In the genomic region with DNA sequence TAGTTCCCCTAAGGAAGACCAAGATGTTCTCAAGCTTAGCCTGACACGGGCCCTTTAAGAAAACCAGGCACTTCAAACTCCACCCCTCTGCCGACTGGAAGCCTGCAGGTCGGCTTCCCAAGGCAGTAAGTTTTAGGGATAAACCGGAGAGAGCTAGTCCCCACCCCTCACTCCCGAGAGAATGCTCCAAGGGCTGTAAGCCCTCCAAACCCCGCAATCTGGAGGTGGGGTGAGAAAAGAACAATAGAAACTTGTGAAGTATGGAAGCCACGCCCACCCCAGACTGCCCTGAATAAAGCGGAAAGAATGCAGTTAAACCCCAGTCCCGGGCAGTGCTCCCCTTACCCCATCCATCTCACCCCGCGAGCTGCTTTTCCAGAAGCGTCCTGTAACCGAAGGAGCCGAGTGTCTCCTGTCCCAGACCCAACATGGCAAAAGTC, we compare ENCODE assay signal across 8 mouse cellular contexts. TPM values are rescaled to one million over a fixed set of nuclear protein-coding genes. Genes with fewer than 3 reads are reported as not detected.
DNase-seq lines count a peak whose midpoint lies in the region; ATAC-seq and TF ChIP-seq lines count a peak whose summit lies in the region.

No protein-coding gene starts in this region.

- peaks cover 32% of the 10 kb centered on the region for H3K4me1 ChIP-seq in embryonic facial prominence, embryonic 14.5 days (ENCODE audit: control insufficient read depth, insufficient read depth, low read length)
- H3K4me1 ChIP-seq in heart, embryonic 10.5 days, result peaks cover 43% of the 10 kb centered on the region
- H3K4me1 ChIP-seq in lung, postnatal 0 days (ENCODE audit: insufficient read depth, low read depth, low read length), result peaks cover 16% of the 10 kb centered on the region

- peak overlapping the region; percentile 3 for H3ac ChIP-seq in C2C12 (ENCODE audit: control insufficient read depth, insufficient read length, low read depth)

- H3K4me3 ChIP-seq in C2C12 (ENCODE audit: insufficient read depth, poor library complexity, severe bottlenecking), result peak overlapping the region; percentile 30
- H3K4me3 ChIP-seq in embryonic facial prominence, embryonic 14.5 days (ENCODE audit: low read depth, low read length), result peak overlapping the region; percentile 91
- H3K4me3 ChIP-seq in heart, embryonic 10.5 days, result peak overlapping the region; percentile 100
- H3K4me3 ChIP-seq in lung, postnatal 0 days (ENCODE audit: low read depth, low read length), result peak overlapping the region; percentile 95

- peak; percentile 68 for ATAC-seq in embryonic facial prominence, embryonic 14.5 days (ENCODE audit: low read depth)
- ATAC-seq in lung, postnatal 0 days, result 0 out of 2 replicates have a peak, but pooled peaks have one; percentile 5

- no peak for TF ChIP-seq CTCF in C2C12 (IDR thresholded peaks at IDR 0.05; ENCODE audit: control insufficient read depth, insufficient read depth, insufficient read length)
- peak; percentile 4; the same call in 1 of the 2 replicates for TF ChIP-seq CTCF in lung, postnatal 0 days (IDR thresholded peaks at IDR 0.05)

- no peaks in the 10 kb centered on the region for H3K27me3 ChIP-seq in C2C12 (ENCODE audit: control insufficient read depth, insufficient read depth, insufficient read length)
- H3K27me3 ChIP-seq in embryonic facial prominence, embryonic 14.5 days (replicated peaks; ENCODE audit: control insufficient read depth, insufficient read depth, low read length), result no peaks in the 10 kb centered on the region
- no peaks in the 10 kb centered on the region for H3K27me3 ChIP-seq in heart, embryonic 10.5 days (ENCODE audit: insufficient read depth, poor library complexity, severe bottlenecking)
- no peaks in the 10 kb centered on the region for H3K27me3 ChIP-seq in lung, postnatal 0 days (replicated peaks; ENCODE audit: insufficient read depth, low read length)

- TF ChIP-seq EP300 in lung, postnatal 0 days (IDR thresholded peaks at IDR 0.05), result no peak

- no peaks in the 10 kb centered on the region for H3K9me3 ChIP-seq in embryonic facial prominence, embryonic 14.5 days (ENCODE audit: control insufficient read depth, low read length)
- no peaks in the 10 kb centered on the region for H3K9me3 ChIP-seq in heart, embryonic 10.5 days
- no peaks in the 10 kb centered on the region for H3K9me3 ChIP-seq in lung, postnatal 0 days (ENCODE audit: low read length)

- peaks cover 30% of the 10 kb centered on the region for H3K79me2 ChIP-seq in C2C12 (ENCODE audit: control insufficient read depth, insufficient read depth)

- DNase-seq in T-cell, adult 2 months (ENCODE audit: low spot score), result peak; percentile 26
- DNase-seq in embryonic facial prominence, embryonic 14.5 days (ENCODE audit: low spot score), result peak; percentile 92
- DNase-seq in heart, embryonic 10.5 days (ENCODE audit: low spot score), result peak; percentile 84
- DNase-seq in kidney, adult 9 months, result peak; percentile 80
- peak; percentile 66 for DNase-seq in lung, postnatal 0 days (ENCODE audit: low spot score)
- peak; percentile 33 for DNase-seq in ovary, postnatal 10 days (ENCODE audit: low spot score)
- peak; percentile 55 for DNase-seq in urinary bladder, postnatal 25 days (ENCODE audit: low spot score)

- H3K27ac ChIP-seq in embryonic facial prominence, embryonic 14.5 days (replicated peaks; ENCODE audit: low read depth, low read length), result peak overlapping the region; percentile 90
- peak overlapping the region; percentile 90 for H3K27ac ChIP-seq in heart, embryonic 10.5 days
- H3K27ac ChIP-seq in lung, postnatal 0 days (ENCODE audit: low read length), result peak overlapping the region; percentile 90

- H3K9ac ChIP-seq in embryonic facial prominence, embryonic 14.5 days (ENCODE audit: low read depth, low read length), result peak overlapping the region; percentile 55
- H3K9ac ChIP-seq in lung, postnatal 0 days (replicated peaks; ENCODE audit: low read depth), result no peak overlapping the region; the same call in 1 of the 2 replicates

- H3K79me3 ChIP-seq in C2C12 (ENCODE audit: low read depth), result peaks cover 27% of the 10 kb centered on the region

- no peaks in the 10 kb centered on the region for H3K36me3 ChIP-seq in C2C12 (ENCODE audit: control insufficient read depth, insufficient read depth)
- no peaks in the 10 kb centered on the region for H3K36me3 ChIP-seq in embryonic facial prominence, embryonic 14.5 days (ENCODE audit: control insufficient read depth, insufficient read depth, low read length)
- H3K36me3 ChIP-seq in heart, embryonic 10.5 days, result no peaks in the 10 kb centered on the region
- no peaks in the 10 kb centered on the region for H3K36me3 ChIP-seq in lung, postnatal 0 days (ENCODE audit: insufficient read depth, low read length)

- 0% methylated on average over 14 of the region's 14 CpGs for WGBS in embryonic facial prominence, embryonic 14.5 days
- WGBS in heart, embryonic 10.5 days, result 1% methylated on average over 14 of the region's 14 CpGs
- WGBS in lung, postnatal 0 days, result under 1% methylated on average over 14 of the region's 14 CpGs

- H3K4me2 ChIP-seq in embryonic facial prominence, embryonic 14.5 days (ENCODE audit: low read depth, low read length), result peak overlapping the region; percentile 76
- peak overlapping the region; percentile 85 for H3K4me2 ChIP-seq in lung, postnatal 0 days (replicated peaks; ENCODE audit: low read depth, low read length)

TF ChIP-seq in C2C12, 6 proteins besides CTCF, POLR2A, EP300 and RAD21:
- TF ChIP-seq USF1 (IDR thresholded peaks at IDR 0.05; ENCODE audit: low read depth), result no peak
- no peak for TF ChIP-seq MAX (IDR thresholded peaks at IDR 0.05)
- no peak for TF ChIP-seq CEBPB (IDR thresholded peaks at IDR 0.05; ENCODE audit: low read depth)
- no peak for TF ChIP-seq FOSL1 (IDR thresholded peaks at IDR 0.05; ENCODE audit: insufficient read depth, low read length, poor library complexity, severe bottlenecking)
- no peak for TF ChIP-seq MYOG (IDR thresholded peaks at IDR 0.05; ENCODE audit: control insufficient read depth, extremely low read depth, insufficient read length)
- no peak for TF ChIP-seq MYOD1 (IDR thresholded peaks at IDR 0.05; ENCODE audit: control insufficient read depth, insufficient read length, low read depth)

RNA-seq across cellular contexts. Expression of a gene that starts 1.9 kb away (rescaled TPM):
- 16.8 TPM for polyA plus RNA-seq in C2C12 (2012; fragmentation: generic; extraction: Trizol)
- polyA plus RNA-seq in embryonic facial prominence, embryonic 14.5 days (2014; fragmentation: Nextera tagmentation; extraction: Ambion mirVana), result 19.7 and 20.4 TPM in 2 replicates
- polyA plus RNA-seq in heart, embryonic 10.5 days (2016; fragmentation: Nextera tagmentation; extraction: Ambion mirVana), result 14.6 and 16.0 TPM in 2 replicates
- polyA plus RNA-seq in lung, postnatal 0 days (2015; fragmentation: Nextera tagmentation; extraction: Ambion mirVana), result 10.7 and 11.3 TPM in 2 replicates

Comparison
In these comparisons a context has a peak if more than half of its experiments do, and no peak if none do; other contexts are left out.
1. Peak in every context shown above with its lines: DNase-seq, ATAC-seq, H3K4me3 ChIP-seq and H3K27ac ChIP-seq.
2. H3K4me3 ChIP-seq: peak in every context shown above with its lines; median percentile 100 in heart, embryonic 10.5 days; 95 in lung, postnatal 0 days; 91 in embryonic facial prominence, embryonic 14.5 days; 30 in C2C12.
3. DNase-seq: peak in every context shown above with its lines; median percentile 92 in embryonic facial prominence, embryonic 14.5 days; 84 in heart, embryonic 10.5 days; 80 in kidney, adult 9 months; 66 in lung, postnatal 0 days; 55 in urinary bladder, postnatal 25 days; 33 in ovary, postnatal 10 days; 26 in T-cell, adult 2 months.